Mouse (Mus musculus): ENCODE measurements at regions not wholly inside any gene's neighbourhood (a gene's known extent, or its start where the extent isn't known, plus 50 kb on each side); places are given as distances from the start of the nearest gene placed in this dataset.

DNA sequence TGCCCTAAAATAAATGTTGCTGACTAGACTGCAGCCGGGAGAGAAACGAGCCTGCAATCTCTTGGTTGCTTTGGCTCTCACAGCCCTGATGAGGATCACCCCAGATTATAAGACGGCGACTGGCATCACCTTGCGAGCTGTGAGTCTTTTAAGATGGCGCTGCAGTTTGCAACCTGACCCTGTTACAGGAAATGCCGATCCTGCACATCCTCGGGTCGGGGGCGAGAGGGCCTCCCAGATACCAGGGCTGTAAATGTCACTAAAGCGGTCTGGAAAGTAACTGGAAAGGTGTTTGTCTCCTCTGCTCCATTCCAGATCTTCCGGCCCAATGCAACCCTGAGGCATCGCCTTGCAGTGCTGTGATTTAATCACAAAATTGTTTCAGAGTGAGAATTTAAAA is 53.4 kb downstream of the Cartpt start:
- WGBS = 16% methylated on average over 13 of the region's 13 CpGs
- peak overlapping the region in 1 of 2 experiments; percentile 59; a peak in 1 of 4 replicates for H3K27ac ChIP-seq (replicated peaks in 1 of 2; ENCODE audit: control insufficient read depth in 1 of 2, insufficient read depth in 1 of 2, low read depth in 2 of 2, low read length in 2 of 2)
- peak overlapping the region; percentile 48 for H3K4me2 ChIP-seq (ENCODE audit: low read length)
- no peak for ATAC-seq (ENCODE audit: insufficient number of reproducible peaks, insufficient read depth, low FRiP score, low read depth)
- H3K9ac ChIP-seq (ENCODE audit: low read length) = no peak overlapping the region
- no peaks in the 10 kb centered on the region for H3K9me3 ChIP-seq (ENCODE audit: control insufficient read depth, low read length)
- no peaks in the 10 kb centered on the region for H3K36me3 ChIP-seq (ENCODE audit: control insufficient read depth, insufficient read depth, low read length)
- H3K27me3 ChIP-seq (ENCODE audit: control insufficient read depth, insufficient read depth, low read length) = no peaks in the 10 kb centered on the region
- H3K4me3 ChIP-seq (ENCODE audit: control insufficient read depth in 1 of 2, insufficient read depth in 1 of 2, low read depth in 1 of 2, low read length in 2 of 2) = no peak overlapping the region
- peaks cover 9 to 19% of the 10 kb centered on the region in 2 experiments for H3K4me1 ChIP-seq (ENCODE audit: control insufficient read depth in 2 of 2, insufficient read depth in 2 of 2, low read length in 2 of 2)

DNA sequence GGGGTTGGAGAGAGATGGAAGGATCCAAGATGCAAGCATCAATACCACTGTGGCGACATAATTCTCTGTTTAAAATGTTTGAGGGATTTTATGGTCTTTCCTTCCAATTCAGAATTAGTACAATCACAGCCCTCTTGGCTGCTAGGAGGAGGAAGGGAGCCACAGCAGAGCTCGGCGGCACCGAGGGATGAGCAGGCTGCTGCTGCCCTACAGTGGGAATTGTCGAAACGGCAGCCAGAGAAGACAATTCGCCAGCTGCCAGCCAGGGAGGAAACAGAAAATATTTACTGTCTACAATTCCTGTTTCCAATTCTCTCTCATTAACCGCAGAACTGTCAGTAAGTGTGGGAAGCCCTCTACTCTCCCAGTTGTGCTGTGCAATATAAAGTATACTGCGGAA is 58.3 kb downstream of the Cartpt start:
- Histone ChIP-seq H3K27ac (replicated peaks in 1 of 2; ENCODE audit: control insufficient read depth in 1 of 2, insufficient read depth in 1 of 2, low read depth in 2 of 2, low read length in 2 of 2) (no peak overlapping the region), H3K36me3 (ENCODE audit: control insufficient read depth, insufficient read depth, low read length) (no peaks in the 10 kb centered on the region), H3K9ac (ENCODE audit: low read length) (no peak overlapping the region), H3K4me1 (ENCODE audit: control insufficient read depth in 2 of 2, insufficient read depth in 2 of 2, low read length in 2 of 2) (peaks cover 3 to 6% of the 10 kb centered on the region in 2 experiments), H3K4me2 (ENCODE audit: low read length) (no peak overlapping the region), H3K27me3 (ENCODE audit: control insufficient read depth, insufficient read depth, low read length) (no peaks in the 10 kb centered on the region), H3K4me3 (ENCODE audit: control insufficient read depth in 1 of 2, insufficient read depth in 1 of 2, low read depth in 1 of 2, low read length in 2 of 2) (no peak overlapping the region), H3K9me3 (ENCODE audit: control insufficient read depth, low read length) (no peaks in the 10 kb centered on the region)
- no peak for ATAC-seq (ENCODE audit: insufficient number of reproducible peaks, insufficient read depth, low FRiP score, low read depth)
- WGBS = 29% methylated on average over 9 of the region's 9 CpGs

GRCm38 (mm10) chr13:99839446-99839845 is 61.4 kb downstream of the Cartpt start:
- 55% methylated on average over 9 of the region's 9 CpGs for WGBS
- no peak overlapping the region for H3K9ac ChIP-seq (ENCODE audit: low read length)
- H3K4me1 ChIP-seq (ENCODE audit: control insufficient read depth in 2 of 2, insufficient read depth in 2 of 2, low read length in 2 of 2) = no peaks in the 10 kb centered on the region
- H3K9me3 ChIP-seq (ENCODE audit: control insufficient read depth, low read length) = peaks cover 5% of the 10 kb centered on the region
- H3K27ac ChIP-seq (replicated peaks in 1 of 2; ENCODE audit: control insufficient read depth in 1 of 2, insufficient read depth in 1 of 2, low read depth in 2 of 2, low read length in 2 of 2) = no peak overlapping the region
- no peaks in the 10 kb centered on the region for H3K36me3 ChIP-seq (ENCODE audit: control insufficient read depth, insufficient read depth, low read length)
- ATAC-seq (ENCODE audit: insufficient number of reproducible peaks, insufficient read depth, low FRiP score, low read depth) = no peak
- H3K27me3 ChIP-seq (ENCODE audit: control insufficient read depth, insufficient read depth, low read length) = no peaks in the 10 kb centered on the region
- no peak overlapping the region for H3K4me3 ChIP-seq (ENCODE audit: control insufficient read depth in 1 of 2, insufficient read depth in 1 of 2, low read depth in 1 of 2, low read length in 2 of 2)
- H3K4me2 ChIP-seq (ENCODE audit: low read length) = no peak overlapping the region

DNA sequence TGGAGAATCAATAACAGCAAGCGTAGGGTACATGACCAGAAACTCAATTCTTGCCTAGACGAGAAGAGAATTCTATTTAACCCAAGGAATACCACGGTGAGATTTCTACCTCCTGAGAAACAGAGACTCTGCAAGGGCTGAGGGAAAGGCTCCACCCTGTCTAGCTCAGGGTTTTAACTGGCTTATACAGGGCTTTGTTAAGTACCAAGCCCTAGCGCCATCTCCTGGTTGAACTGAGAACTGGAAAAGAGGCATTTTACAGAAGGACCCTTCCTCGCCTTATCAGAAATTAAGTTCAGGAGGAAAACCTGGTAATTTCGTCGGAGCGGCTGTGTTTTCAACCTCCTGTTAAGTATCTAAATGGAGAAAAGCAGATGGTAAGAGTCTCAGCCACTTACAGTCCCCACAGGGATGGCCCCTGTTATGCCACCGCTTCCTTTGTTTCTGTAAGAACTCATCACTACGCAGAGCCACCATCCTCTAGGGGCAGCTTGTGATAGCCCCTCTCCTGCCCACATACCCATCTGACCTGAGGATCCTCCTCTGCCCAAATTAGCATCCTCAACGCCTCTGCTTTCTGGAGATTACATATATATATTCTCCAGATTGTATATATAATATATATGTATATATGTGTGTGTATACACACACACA is 63.0 kb downstream of the Cartpt start:
- Histone ChIP-seq H3K27ac (replicated peaks in 1 of 2; ENCODE audit: control insufficient read depth in 1 of 2, insufficient read depth in 1 of 2, low read depth in 2 of 2, low read length in 2 of 2) (no peak overlapping the region), H3K4me2 (ENCODE audit: low read length) (no peak overlapping the region)

DNA sequence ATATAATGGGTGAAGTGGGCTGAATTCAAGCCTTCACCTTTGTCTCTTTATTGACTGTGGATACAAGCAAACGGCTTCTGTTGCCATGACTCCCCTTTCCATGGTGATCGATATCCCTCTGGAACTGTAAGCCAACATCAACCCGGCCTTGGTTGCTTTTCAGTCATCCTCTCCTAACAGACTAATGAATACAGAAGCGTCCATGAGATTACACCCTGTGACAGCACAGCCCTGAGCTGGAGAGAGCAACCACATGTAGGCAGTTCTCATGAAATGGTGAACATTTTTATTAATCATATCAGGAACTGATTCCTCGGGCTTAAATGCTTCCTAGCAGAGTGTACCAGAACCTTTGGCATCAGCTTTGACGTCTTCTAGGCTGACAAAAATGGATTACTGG is 63.7 kb downstream of the Cartpt start:
- H3K9ac ChIP-seq (ENCODE audit: low read length) = no peak overlapping the region
- H3K9me3 ChIP-seq (ENCODE audit: control insufficient read depth, low read length) = peaks cover 16% of the 10 kb centered on the region
- no peak overlapping the region for H3K27ac ChIP-seq (replicated peaks in 1 of 2; ENCODE audit: control insufficient read depth in 1 of 2, insufficient read depth in 1 of 2, low read depth in 2 of 2, low read length in 2 of 2)
- ATAC-seq (ENCODE audit: insufficient number of reproducible peaks, insufficient read depth, low FRiP score, low read depth) = no peak
- no peak overlapping the region for H3K4me2 ChIP-seq (ENCODE audit: low read length)
- H3K27me3 ChIP-seq (ENCODE audit: control insufficient read depth, insufficient read depth, low read length) = no peaks in the 10 kb centered on the region
- no peaks in the 10 kb centered on the region for H3K36me3 ChIP-seq (ENCODE audit: control insufficient read depth, insufficient read depth, low read length)
- WGBS = 72% methylated on average over 6 of the region's 6 CpGs
- no peaks in the 10 kb centered on the region for H3K4me1 ChIP-seq (ENCODE audit: control insufficient read depth in 2 of 2, insufficient read depth in 2 of 2, low read length in 2 of 2)
- H3K4me3 ChIP-seq (ENCODE audit: control insufficient read depth in 1 of 2, insufficient read depth in 1 of 2, low read depth in 1 of 2, low read length in 2 of 2) = no peak overlapping the region

More for the DNA sequence above, 63.0 kb downstream of the Cartpt start:
- H3K4me3 ChIP-seq (ENCODE audit: control insufficient read depth in 1 of 2, insufficient read depth in 1 of 2, low read depth in 1 of 2, low read length in 2 of 2) = no peak overlapping the region
- peaks cover 16% of the 10 kb centered on the region for H3K9me3 ChIP-seq (ENCODE audit: control insufficient read depth, low read length)
- 34% methylated on average over 11 of the region's 11 CpGs for WGBS
- H3K9ac ChIP-seq (ENCODE audit: low read length) = no peak overlapping the region
- no peaks in the 10 kb centered on the region for H3K27me3 ChIP-seq (ENCODE audit: control insufficient read depth, insufficient read depth, low read length)
- H3K4me1 ChIP-seq (ENCODE audit: control insufficient read depth in 2 of 2, insufficient read depth in 2 of 2, low read length in 2 of 2) = no peaks in the 10 kb centered on the region
- ATAC-seq (ENCODE audit: insufficient number of reproducible peaks, insufficient read depth, low FRiP score, low read depth) = 0 out of 2 replicates have a peak, but pooled peaks have one; percentile 54
- H3K36me3 ChIP-seq (ENCODE audit: control insufficient read depth, insufficient read depth, low read length) = no peaks in the 10 kb centered on the region

DNA sequence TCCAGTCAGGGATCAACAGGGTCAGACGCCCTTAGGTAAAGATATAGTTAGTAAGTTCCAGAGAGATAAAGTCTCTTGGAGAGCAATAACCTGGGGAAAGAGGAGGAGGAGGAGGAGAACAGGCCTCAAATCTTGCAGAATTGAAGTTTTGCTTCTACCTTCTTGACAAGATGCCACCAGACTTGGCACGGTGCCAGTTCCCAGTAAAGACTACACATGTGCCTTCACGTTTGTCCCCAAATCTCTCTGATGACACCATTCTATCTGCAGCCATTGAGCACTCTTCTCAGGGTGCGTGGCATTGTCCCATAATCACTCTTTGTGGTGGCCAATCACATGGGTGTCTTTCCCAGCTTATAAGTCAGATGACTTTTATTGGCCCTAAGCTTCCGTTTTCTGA is 64.3 kb downstream of the Cartpt start:
- no peak for ATAC-seq (ENCODE audit: insufficient number of reproducible peaks, insufficient read depth, low FRiP score, low read depth)

DNA sequence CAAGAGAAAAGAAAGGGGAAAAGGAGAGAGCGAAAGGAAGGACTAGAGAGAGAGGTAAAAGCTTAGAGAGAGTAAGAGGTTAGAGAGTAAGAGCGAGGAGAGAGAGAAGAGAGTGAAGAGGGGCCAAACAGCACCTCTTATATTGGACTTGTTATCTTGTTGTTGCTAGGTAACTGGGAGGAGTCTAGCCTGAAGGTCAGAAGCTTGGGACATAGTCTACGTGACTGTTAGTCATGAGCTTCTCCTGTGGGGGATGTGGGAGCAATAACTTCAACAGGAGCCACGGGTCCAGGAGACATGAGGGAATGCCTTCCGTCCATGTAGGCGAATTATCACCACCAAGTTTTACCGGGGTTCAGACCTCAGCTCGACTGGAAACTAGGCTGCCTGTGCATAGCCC is 65.4 kb downstream of the Cartpt start:
- H3K27me3 ChIP-seq (ENCODE audit: control insufficient read depth, insufficient read depth, low read length) = no peaks in the 10 kb centered on the region
- H3K4me2 ChIP-seq (ENCODE audit: low read length) = no peak overlapping the region
- H3K9ac ChIP-seq (ENCODE audit: low read length) = no peak overlapping the region
- H3K27ac ChIP-seq (replicated peaks in 1 of 2; ENCODE audit: control insufficient read depth in 1 of 2, insufficient read depth in 1 of 2, low read depth in 2 of 2, low read length in 2 of 2) = no peak overlapping the region
- no peak overlapping the region for H3K4me3 ChIP-seq (ENCODE audit: control insufficient read depth in 1 of 2, insufficient read depth in 1 of 2, low read depth in 1 of 2, low read length in 2 of 2)
- 88% methylated on average over 8 of the region's 8 CpGs for WGBS
- H3K9me3 ChIP-seq (ENCODE audit: control insufficient read depth, low read length) = peaks cover 16% of the 10 kb centered on the region
- no peak for ATAC-seq (ENCODE audit: insufficient number of reproducible peaks, insufficient read depth, low FRiP score, low read depth)
- no peaks in the 10 kb centered on the region for H3K36me3 ChIP-seq (ENCODE audit: control insufficient read depth, insufficient read depth, low read length)
- H3K4me1 ChIP-seq (ENCODE audit: control insufficient read depth in 2 of 2, insufficient read depth in 2 of 2, low read length in 2 of 2) = no peaks in the 10 kb centered on the region

More for the DNA sequence above, 64.3 kb downstream of the Cartpt start:
- Histone ChIP-seq H3K36me3 (ENCODE audit: control insufficient read depth, insufficient read depth, low read length) (no peaks in the 10 kb centered on the region), H3K9ac (ENCODE audit: low read length) (no peak overlapping the region), H3K4me1 (ENCODE audit: control insufficient read depth in 2 of 2, insufficient read depth in 2 of 2, low read length in 2 of 2) (no peaks in the 10 kb centered on the region), H3K9me3 (ENCODE audit: control insufficient read depth, low read length) (peaks cover 16% of the 10 kb centered on the region), H3K27me3 (ENCODE audit: control insufficient read depth, insufficient read depth, low read length) (no peaks in the 10 kb centered on the region), H3K27ac (replicated peaks in 1 of 2; ENCODE audit: control insufficient read depth in 1 of 2, insufficient read depth in 1 of 2, low read depth in 2 of 2, low read length in 2 of 2) (no peak overlapping the region), H3K4me3 (ENCODE audit: control insufficient read depth in 1 of 2, insufficient read depth in 1 of 2, low read depth in 1 of 2, low read length in 2 of 2) (no peak overlapping the region), H3K4me2 (ENCODE audit: low read length) (no peak overlapping the region)
- WGBS = 82% methylated on average over 5 of the region's 5 CpGs
